Mouse (Mus musculus) G1E (cell line): ENCODE measurements around the gene Gramd1c.

ENCODE experiments used
- CTCF ChIP-seq: IDR thresholded peaks from 2 replicates; pipeline ENCODE4 v1.5.1; 2012; ENCODE audit warnings: low read depth, low read length, inconsistent platforms, mixed read lengths
- POLR2AphosphoS5 ChIP-seq: IDR thresholded peaks from 2 replicates; pipeline ENCODE4 v1.6.1; 2012; ENCODE audit warnings: low read depth, low read length, inconsistent platforms; ENCODE audit not compliant: insufficient replicate concordance
- TAL1 ChIP-seq: conservative IDR thresholded peaks from 2 replicates; pipeline ENCODE4 v1.6.1; 2012; ENCODE audit warnings: low read depth, low read length, inconsistent platforms, mixed read lengths

DNA sequence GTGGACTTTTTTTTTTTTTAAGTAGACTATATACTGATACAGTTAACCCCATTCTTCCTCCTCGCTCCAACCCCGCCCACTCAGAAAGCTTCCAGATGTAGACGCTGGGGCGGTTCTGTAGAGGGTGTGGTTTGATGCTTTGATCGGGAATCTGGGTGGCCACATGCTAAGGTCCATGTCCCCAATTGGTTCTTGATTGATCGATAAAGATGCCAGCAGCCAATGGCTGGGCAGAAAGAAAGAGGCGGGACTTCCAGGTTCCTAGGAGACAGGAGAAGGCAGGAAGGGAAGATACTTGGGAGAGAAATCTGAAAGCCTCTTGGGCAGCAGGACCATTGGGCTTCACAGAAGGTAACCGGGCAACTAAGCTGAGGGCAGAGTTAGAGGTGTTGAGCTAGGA, 7.4 kb downstream of the Gramd1c start:
- TF ChIP-seq CTCF (no peak), POLR2AphosphoS5 (no peak), TAL1 (no peak)
